18 mouse cellular contexts compared by ENCODE assay signal in the genomic region with DNA sequence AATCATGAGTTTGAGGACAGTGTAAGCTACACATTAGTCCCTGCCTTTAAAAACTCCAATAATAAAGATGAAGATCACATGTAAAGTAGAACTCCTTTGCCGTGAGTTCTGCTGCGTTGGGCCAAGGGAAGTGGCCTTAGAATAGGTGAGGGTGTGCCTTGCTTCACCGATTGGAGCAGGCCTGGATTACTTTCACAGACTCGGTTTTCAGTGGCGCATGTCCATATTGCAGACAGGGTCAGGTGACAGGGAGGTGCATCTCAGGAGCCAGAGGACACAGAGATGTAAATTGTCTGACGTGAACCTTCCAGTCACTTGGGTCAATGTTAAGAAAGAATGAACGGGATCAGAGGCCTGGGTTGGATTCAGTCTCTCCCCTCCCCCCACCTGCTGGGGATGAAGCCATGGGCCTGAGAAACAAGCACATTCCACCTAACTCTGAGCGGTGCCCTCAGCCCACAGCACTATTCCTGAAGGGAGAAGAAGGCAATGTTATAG. TPM values are rescaled to one million over a fixed set of nuclear protein-coding genes. Genes with fewer than 3 reads are reported as not detected.
DNase-seq lines count a peak whose midpoint lies in the region; ATAC-seq and TF ChIP-seq lines count a peak whose summit lies in the region.
"Had no signal": no experiment of that assay in that cellular context is flagged by ENCODE, and none has a peak within 500 bp of the region (broad histone marks: within the 10 kb centered on the region; RNA-seq: fewer than 3 reads in every experiment).

No protein-coding gene starts in this region.

- peak overlapping the region; percentile 44 for H3K27ac ChIP-seq in forebrain, embryonic 10.5 days
- no peak overlapping the region; the same call in 1 of the 2 replicates for H3K27ac ChIP-seq in forebrain, embryonic 16.5 days (ENCODE audit: low read length)
- no peak overlapping the region for H3K27ac ChIP-seq in hindbrain, embryonic 13.5 days
- H3K27ac ChIP-seq in hindbrain, embryonic 11.5 days (ENCODE audit: low read depth, low read length): no peak overlapping the region
- no peak overlapping the region for H3K27ac ChIP-seq in midbrain, embryonic 13.5 days
- no peak overlapping the region for H3K27ac ChIP-seq in midbrain, postnatal 0 days (ENCODE audit: low read depth, low read length)
- H3K27ac ChIP-seq in liver, embryonic 12.5 days: no peak overlapping the region
- H3K27ac ChIP-seq: heart, embryonic 10.5 days; left cerebral cortex, adult 2 months; limb, embryonic 12.5 days; liver, embryonic 14.5 days had no signal

- no peak for TF ChIP-seq CTCF in midbrain, postnatal 0 days (IDR thresholded peaks at IDR 0.05)

- no peaks in the 10 kb centered on the region for H3K9me3 ChIP-seq in forebrain, embryonic 10.5 days
- H3K9me3 ChIP-seq in forebrain, embryonic 16.5 days (ENCODE audit: control insufficient read depth, low read length): no peaks in the 10 kb centered on the region
- no peaks in the 10 kb centered on the region for H3K9me3 ChIP-seq in hindbrain, embryonic 13.5 days
- H3K9me3 ChIP-seq in hindbrain, embryonic 11.5 days (ENCODE audit: control insufficient read depth, low read length): no peaks in the 10 kb centered on the region
- H3K9me3 ChIP-seq in midbrain, embryonic 13.5 days: no peaks in the 10 kb centered on the region
- no peaks in the 10 kb centered on the region for H3K9me3 ChIP-seq in midbrain, postnatal 0 days (ENCODE audit: low read length)
- H3K9me3 ChIP-seq in liver, embryonic 12.5 days (replicated peaks): no peaks in the 10 kb centered on the region
- H3K9me3 ChIP-seq: heart, embryonic 10.5 days had no signal

- H3K36me3 ChIP-seq in forebrain, embryonic 10.5 days (replicated peaks): peaks cover 35% of the 10 kb centered on the region
- H3K36me3 ChIP-seq in forebrain, embryonic 16.5 days (ENCODE audit: control insufficient read depth, insufficient read depth): no peaks in the 10 kb centered on the region
- H3K36me3 ChIP-seq in hindbrain, embryonic 13.5 days: peaks cover 9% of the 10 kb centered on the region; the same call in 1 of the 2 replicates
- H3K36me3 ChIP-seq in hindbrain, embryonic 11.5 days (ENCODE audit: control insufficient read depth, insufficient read depth, low read length): 0 out of 2 replicates have a peak, but pooled peaks cover under 1% of the 10 kb centered on the region
- 0 out of 2 replicates have a peak, but pooled peaks cover 2% of the 10 kb centered on the region for H3K36me3 ChIP-seq in midbrain, embryonic 13.5 days
- no peaks in the 10 kb centered on the region for H3K36me3 ChIP-seq in midbrain, postnatal 0 days (ENCODE audit: insufficient read depth, low read length)
- H3K36me3 ChIP-seq in liver, embryonic 12.5 days: peaks cover 35% of the 10 kb centered on the region

- H3K4me1 ChIP-seq in forebrain, embryonic 10.5 days: peaks cover 48% of the 10 kb centered on the region
- H3K4me1 ChIP-seq in forebrain, embryonic 16.5 days (replicated peaks; ENCODE audit: control insufficient read depth, insufficient read depth, low read length): peaks cover 42% of the 10 kb centered on the region
- H3K4me1 ChIP-seq in hindbrain, embryonic 13.5 days (replicated peaks): peaks cover 52% of the 10 kb centered on the region
- H3K4me1 ChIP-seq in hindbrain, embryonic 11.5 days (replicated peaks; ENCODE audit: control insufficient read depth, insufficient read depth, low read length): peaks cover 2% of the 10 kb centered on the region; the same call in 1 of the 2 replicates
- peaks cover 52% of the 10 kb centered on the region for H3K4me1 ChIP-seq in midbrain, embryonic 13.5 days (replicated peaks)
- no peaks in the 10 kb centered on the region for H3K4me1 ChIP-seq in midbrain, postnatal 0 days (ENCODE audit: insufficient read depth, low read length)
- peaks cover 56% of the 10 kb centered on the region for H3K4me1 ChIP-seq in liver, embryonic 12.5 days

- no peaks in the 10 kb centered on the region for H3K27me3 ChIP-seq in forebrain, embryonic 10.5 days (ENCODE audit: poor library complexity, severe bottlenecking)
- no peaks in the 10 kb centered on the region for H3K27me3 ChIP-seq in forebrain, embryonic 16.5 days (replicated peaks; ENCODE audit: control insufficient read depth, insufficient read depth, low read length)
- H3K27me3 ChIP-seq in hindbrain, embryonic 13.5 days: no peaks in the 10 kb centered on the region
- no peaks in the 10 kb centered on the region for H3K27me3 ChIP-seq in hindbrain, embryonic 11.5 days (ENCODE audit: control insufficient read depth, insufficient read depth, low read length)
- no peaks in the 10 kb centered on the region for H3K27me3 ChIP-seq in midbrain, embryonic 13.5 days
- H3K27me3 ChIP-seq in midbrain, postnatal 0 days (ENCODE audit: insufficient read depth, low read length): no peaks in the 10 kb centered on the region
- H3K27me3 ChIP-seq in liver, embryonic 12.5 days (replicated peaks): no peaks in the 10 kb centered on the region
- H3K27me3 ChIP-seq: CH12.LX; limb, embryonic 12.5 days; Patski had no signal

- H3K4me2 ChIP-seq in forebrain, embryonic 16.5 days (ENCODE audit: low read length): no peak overlapping the region
- H3K4me2 ChIP-seq in hindbrain, embryonic 13.5 days: no peak overlapping the region
- no peak overlapping the region for H3K4me2 ChIP-seq in hindbrain, embryonic 11.5 days (replicated peaks; ENCODE audit: low read depth, low read length)
- no peak overlapping the region for H3K4me2 ChIP-seq in midbrain, embryonic 13.5 days (replicated peaks)
- no peak overlapping the region for H3K4me2 ChIP-seq in midbrain, postnatal 0 days (ENCODE audit: low read depth, low read length, poor library complexity, severe bottlenecking)
- H3K4me2 ChIP-seq in liver, embryonic 12.5 days: no peak overlapping the region
- H3K4me2 ChIP-seq: limb, embryonic 12.5 days had no signal

- DNase-seq in forebrain, embryonic 10.5 days (ENCODE audit: extremely low spot score, low spot score): no peak
- no peak for DNase-seq in hindbrain, embryonic 11.5 days (ENCODE audit: low spot score)
- DNase-seq in midbrain, postnatal 0 days (ENCODE audit: low spot score): no peak
- no peak for DNase-seq in spleen, postnatal 36 days (ENCODE audit: low spot score in 2 of 2)
- DNase-seq: cerebellum, adult 8-10 months; gastrocnemius, postnatal 36 days; kidney, postnatal 10 days; thymus, postnatal 4 days had no signal

- no peak overlapping the region; the same call in 1 of the 2 replicates for H3K4me3 ChIP-seq in forebrain, embryonic 10.5 days
- no peak overlapping the region for H3K4me3 ChIP-seq in forebrain, embryonic 16.5 days (replicated peaks; ENCODE audit: low read length)
- H3K4me3 ChIP-seq in hindbrain, embryonic 13.5 days: no peak overlapping the region
- no peak overlapping the region for H3K4me3 ChIP-seq in hindbrain, embryonic 11.5 days (ENCODE audit: low read depth, low read length)
- H3K4me3 ChIP-seq in midbrain, embryonic 13.5 days (replicated peaks): no peak overlapping the region
- H3K4me3 ChIP-seq in midbrain, postnatal 0 days (ENCODE audit: low read depth, low read length): no peak overlapping the region
- no peak overlapping the region for H3K4me3 ChIP-seq in liver, embryonic 12.5 days
- H3K4me3 ChIP-seq: heart, embryonic 10.5 days; left cerebral cortex, adult 2 months; limb, embryonic 12.5 days had no signal

- no peak for ATAC-seq in forebrain, embryonic 16.5 days
- 0 out of 2 replicates have a peak, but pooled peaks have one; percentile 26 for ATAC-seq in hindbrain, embryonic 13.5 days (ENCODE audit: low FRiP score)
- no peak for ATAC-seq in hindbrain, embryonic 11.5 days (ENCODE audit: low FRiP score)
- ATAC-seq in midbrain, embryonic 13.5 days: 0 out of 2 replicates have a peak, but pooled peaks have one; percentile 17
- no peak for ATAC-seq in midbrain, postnatal 0 days (ENCODE audit: low FRiP score)
- ATAC-seq in liver, embryonic 12.5 days: no peak
- ATAC-seq: Patski had no signal

- H3K9ac ChIP-seq in forebrain, embryonic 16.5 days (replicated peaks; ENCODE audit: low read depth, low read length): no peak overlapping the region
- H3K9ac ChIP-seq in hindbrain, embryonic 13.5 days: 0 out of 2 replicates have a peak overlapping the region, but pooled peaks have one; percentile 6
- H3K9ac ChIP-seq in hindbrain, embryonic 11.5 days (ENCODE audit: low read depth, low read length): no peak overlapping the region
- H3K9ac ChIP-seq in midbrain, embryonic 13.5 days (replicated peaks): no peak overlapping the region
- no peak overlapping the region for H3K9ac ChIP-seq in midbrain, postnatal 0 days (replicated peaks; ENCODE audit: low read length, poor library complexity, severe bottlenecking)
- H3K9ac ChIP-seq in liver, embryonic 12.5 days: no peak overlapping the region
- H3K9ac ChIP-seq: limb, embryonic 12.5 days; liver, embryonic 14.5 days had no signal

- 58% methylated on average over 8 of the region's 8 CpGs for WGBS in forebrain, embryonic 10.5 days
- 44% methylated on average over 8 of the region's 8 CpGs for WGBS in forebrain, embryonic 16.5 days
- WGBS in hindbrain, embryonic 13.5 days: 62% methylated on average over 8 of the region's 8 CpGs
- WGBS in hindbrain, embryonic 11.5 days: 68% methylated on average over 8 of the region's 8 CpGs
- 44% methylated on average over 8 of the region's 8 CpGs for WGBS in midbrain, embryonic 13.5 days
- WGBS in midbrain, postnatal 0 days: 48% methylated on average over 8 of the region's 8 CpGs
- WGBS in liver, embryonic 12.5 days (ENCODE audit: insufficient replicate concordance): 73% methylated on average over 8 of the region's 8 CpGs

RNA-seq across cellular contexts. Expression of a gene that starts 7.4 kb away (rescaled TPM):
- polyA plus RNA-seq in forebrain, embryonic 10.5 days (2016; fragmentation: Nextera tagmentation; extraction: Ambion mirVana): 62.8 and 66.9 TPM in 2 replicates
- 68.0 and 69.1 TPM in 2 replicates for polyA plus RNA-seq in forebrain, embryonic 16.5 days (2015; fragmentation: Nextera tagmentation; extraction: Ambion mirVana)
- 39.5 and 42.4 TPM in 2 replicates for polyA plus RNA-seq in hindbrain, embryonic 13.5 days (2015; fragmentation: Nextera tagmentation; extraction: Ambion mirVana)
- polyA plus RNA-seq in hindbrain, embryonic 11.5 days (2014; fragmentation: Nextera tagmentation; extraction: Ambion mirVana): 47.6 and 48.8 TPM in 2 replicates
- polyA plus RNA-seq in midbrain, embryonic 13.5 days (2015; fragmentation: Nextera tagmentation; extraction: Ambion mirVana): 39.4 and 40.5 TPM in 2 replicates
- total RNA-seq in midbrain, postnatal 0 days (2014; rRNA removed): 50.0 and 54.7 TPM in 2 replicates
- polyA plus RNA-seq in midbrain, postnatal 0 days (2015; fragmentation: Nextera tagmentation; extraction: Ambion mirVana): 55.0 and 56.3 TPM in 2 replicates
- 30.7 and 33.8 TPM in 2 replicates for polyA plus RNA-seq in liver, embryonic 12.5 days (2016; fragmentation: Nextera tagmentation; extraction: Ambion mirVana)

RNA-seq across cellular contexts. Expression of a gene that starts 7.7 kb away (rescaled TPM):
- 246 and 247 TPM in 2 replicates for polyA plus RNA-seq in forebrain, embryonic 10.5 days (2016; fragmentation: Nextera tagmentation; extraction: Ambion mirVana)
- 246 and 250 TPM in 2 replicates for polyA plus RNA-seq in forebrain, embryonic 16.5 days (2015; fragmentation: Nextera tagmentation; extraction: Ambion mirVana)
- 231 and 237 TPM in 2 replicates for polyA plus RNA-seq in hindbrain, embryonic 13.5 days (2015; fragmentation: Nextera tagmentation; extraction: Ambion mirVana)
- polyA plus RNA-seq in hindbrain, embryonic 11.5 days (2014; fragmentation: Nextera tagmentation; extraction: Ambion mirVana): 268 and 286 TPM in 2 replicates
- polyA plus RNA-seq in midbrain, embryonic 13.5 days (2015; fragmentation: Nextera tagmentation; extraction: Ambion mirVana): 270 and 276 TPM in 2 replicates
- 145 and 171 TPM in 2 replicates for total RNA-seq in midbrain, postnatal 0 days (2014; rRNA removed)
- 203 and 214 TPM in 2 replicates for polyA plus RNA-seq in midbrain, postnatal 0 days (2015; fragmentation: Nextera tagmentation; extraction: Ambion mirVana)
- 88.2 and 90.9 TPM in 2 replicates for polyA plus RNA-seq in liver, embryonic 12.5 days (2016; fragmentation: Nextera tagmentation; extraction: Ambion mirVana)

Comparison
In these comparisons a context has a peak if more than half of its experiments do, and no peak if none do; other contexts are left out.
1. ATAC-seq: peak in hindbrain, embryonic 13.5 days (single experiment) and midbrain, embryonic 13.5 days (single experiment); none in forebrain, embryonic 16.5 days (single experiment), hindbrain, embryonic 11.5 days (single experiment), midbrain, postnatal 0 days (single experiment) and liver, embryonic 12.5 days (single experiment).